ENCODE assay signal across 8 mouse cellular contexts in genomic region chr2:113430852-113431251, GRCm38 (mm10).
DNase-seq lines count a peak whose midpoint lies in the region; ATAC-seq and TF ChIP-seq lines count a peak whose summit lies in the region.

No protein-coding gene starts in this region.

- H3K9me3 ChIP-seq in intestine, embryonic 15.5 days, result no peaks in the 10 kb centered on the region

- 0% methylated on average over 1 of the region's 1 CpGs for WGBS in intestine, embryonic 15.5 days
- WGBS in small intestine, adult 2 months, result 0% methylated on average over 1 of the region's 1 CpGs

- DNase-seq in testis, postnatal 10 days (ENCODE audit: low spot score), result peak; percentile 57
- DNase-seq in testis, postnatal 14 days (ENCODE audit: low spot score), result no peak
- DNase-seq in cerebellum, adult 8-10 months, result peak; percentile 64
- DNase-seq in frontal cortex, postnatal 25 days (ENCODE audit: low spot score in 2 of 2), result peak; percentile 25 to 60
- peak; percentile 61 to 62 for DNase-seq in left cerebral cortex, adult 2 months (ENCODE audit: extremely low spot score in 1 of 2, low spot score in 2 of 2)

- H3K27me3 ChIP-seq in intestine, embryonic 15.5 days (replicated peaks), result no peaks in the 10 kb centered on the region
- no peaks in the 10 kb centered on the region for H3K27me3 ChIP-seq in small intestine, adult 2 months (ENCODE audit: control insufficient read depth, insufficient read depth, low read length)

- H3K36me3 ChIP-seq in intestine, embryonic 15.5 days, result no peaks in the 10 kb centered on the region
- H3K36me3 ChIP-seq in small intestine, adult 2 months (ENCODE audit: control insufficient read depth, insufficient read depth, low read length), result no peaks in the 10 kb centered on the region

- no peak for TF ChIP-seq POLR2A in small intestine, adult 2 months (IDR thresholded peaks at IDR 0.05; ENCODE audit: low read depth, low read length)

- peak; percentile 75 for TF ChIP-seq CTCF in left cerebral cortex, adult 2 months (IDR thresholded peaks at IDR 0.05)
- peak; percentile 33; the same call in 1 of the 2 replicates for TF ChIP-seq CTCF in small intestine, adult 2 months (IDR thresholded peaks at IDR 0.05; ENCODE audit: extremely low read depth, insufficient read length, insufficient replicate concordance, low read depth, low read length)

- no peak overlapping the region for H3K9ac ChIP-seq in intestine, embryonic 15.5 days

- intact Hi-C loops in left cerebral cortex, adult 2 months (cut with DNase I), result loop anchor here (1.0 to 2.0 kb wide), 3 partner anchors 38 to 126 kb away; no protein-coding TSS in a partner anchor

- peak; percentile 84 for ATAC-seq in intestine, embryonic 15.5 days
- ATAC-seq in megakaryocyte-erythroid progenitor cell, adult 5-6 weeks (replicated peaks; ENCODE audit: low FRiP score, low TSS enrichment, poor library complexity, severe bottlenecking), result peak; percentile 84

- H3K27ac ChIP-seq in intestine, embryonic 15.5 days, result no peak overlapping the region
- no peak overlapping the region for H3K27ac ChIP-seq in left cerebral cortex, adult 2 months
- no peak overlapping the region for H3K27ac ChIP-seq in small intestine, adult 2 months (ENCODE audit: insufficient read depth, low read depth, low read length)

- H3K4me3 ChIP-seq in intestine, embryonic 15.5 days (replicated peaks), result no peak overlapping the region
- H3K4me3 ChIP-seq in left cerebral cortex, adult 2 months, result no peak overlapping the region
- no peak overlapping the region for H3K4me3 ChIP-seq in small intestine, adult 2 months (ENCODE audit: low read depth, low read length)

- no peaks in the 10 kb centered on the region for H3K4me1 ChIP-seq in intestine, embryonic 15.5 days (replicated peaks)
- no peaks in the 10 kb centered on the region for H3K4me1 ChIP-seq in small intestine, adult 2 months (ENCODE audit: control insufficient read depth, insufficient read depth, insufficient read length, low read length)

- H3K4me2 ChIP-seq in intestine, embryonic 15.5 days (replicated peaks), result no peak overlapping the region
